Mouse (Mus musculus) retina, embryonic 14.5 days (tissue): ENCODE measurements at regions not wholly inside any gene's neighbourhood (a gene's known extent, or its start where the extent isn't known, plus 50 kb on each side); places are given as distances from the start of the nearest gene placed in this dataset.

Experiments used
- DNase-seq: peaks from one replicate; pipeline ENCODE4 v3.0.0-alpha.2; 2015; ENCODE audit warnings: low spot score

DNA sequence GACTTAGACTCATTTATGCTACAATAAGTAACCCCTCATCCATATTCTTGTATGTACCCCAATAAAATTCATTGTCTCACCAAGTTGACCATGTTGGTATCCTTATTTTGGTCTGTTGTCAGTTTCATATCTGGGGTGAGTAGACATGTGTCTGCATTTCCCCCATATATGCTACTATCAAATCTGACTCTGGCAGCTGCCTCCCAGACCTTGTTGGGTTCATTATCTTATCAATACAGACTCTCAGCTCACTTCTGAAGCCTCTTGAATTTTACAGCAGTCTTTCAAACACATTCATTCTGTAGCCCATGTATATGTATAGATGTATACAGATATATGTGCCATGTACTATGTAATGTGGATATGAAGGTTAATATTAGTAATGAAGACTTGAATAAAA is 67.4 kb upstream of the Adgra3 start:
- no peak for DNase-seq

DNA sequence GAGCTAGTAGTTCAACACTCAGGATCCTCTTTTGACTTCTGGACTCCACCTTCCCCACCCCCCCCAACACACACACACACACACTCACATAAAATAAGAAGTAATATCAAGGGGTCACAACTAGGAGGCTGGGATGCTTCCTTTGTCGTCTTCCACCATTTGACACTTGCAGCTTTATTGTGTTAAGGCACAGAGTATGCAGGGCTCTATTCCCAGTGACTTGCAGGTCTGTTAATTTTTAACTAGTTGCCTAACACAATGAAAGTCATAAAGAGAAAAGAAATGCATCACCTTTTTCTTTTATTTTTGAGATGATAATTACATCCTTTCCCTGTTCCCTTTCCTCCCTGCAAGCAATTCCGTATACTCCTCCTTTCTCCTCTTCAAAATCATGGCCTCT is 66.9 kb upstream of the Adgra3 start:
- DNase-seq = no peak

DNA sequence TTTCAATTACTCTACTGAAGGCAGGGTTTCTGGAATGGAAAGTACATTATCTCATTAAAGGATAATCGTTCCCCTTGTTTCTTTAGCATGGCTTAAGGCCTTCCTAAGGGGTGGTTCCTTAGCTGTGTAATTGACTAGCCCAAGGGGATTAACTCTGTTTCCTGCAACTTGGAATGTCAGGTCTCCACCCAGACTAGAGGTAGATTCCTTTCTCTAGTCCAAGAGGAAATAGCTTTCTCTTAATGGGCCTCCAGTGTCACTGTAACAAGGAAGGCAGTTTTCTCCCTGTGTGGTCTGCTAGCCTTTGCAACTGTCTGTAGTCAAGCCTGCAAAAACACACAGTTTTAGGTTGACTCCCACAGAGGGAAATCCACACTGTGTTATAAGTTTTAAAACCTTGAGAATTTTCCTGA is 64.0 kb upstream of the Adgra3 start:
- peak; percentile 8 for DNase-seq

DNA sequence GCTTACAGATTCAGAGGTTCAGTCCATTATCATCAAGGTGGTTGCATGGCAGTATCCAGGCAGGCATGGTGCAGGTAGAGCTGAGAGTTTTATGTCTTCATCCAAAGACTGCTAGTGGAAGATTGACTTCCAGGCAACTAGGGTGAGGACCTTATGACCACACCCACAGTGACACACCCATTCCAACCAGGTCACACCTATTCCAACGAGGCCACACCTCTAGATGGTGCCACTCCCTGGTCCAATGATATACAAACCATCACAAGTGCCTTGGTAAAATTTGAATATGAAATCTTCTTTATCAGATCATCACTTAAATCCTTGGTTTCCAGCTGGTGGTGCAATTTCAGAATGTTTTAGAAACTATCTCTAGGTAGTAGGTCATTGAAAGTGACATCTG is 61.1 kb upstream of the Adgra3 start:
- no peak for DNase-seq
